Mouse (Mus musculus): Measurements from ENCODE around the gene Unc119b.
"Not testable (repeated sequence)": the region's sequence is repeated elsewhere in the genome, so short reads cannot be mapped to it uniquely, and the experiment has no call there.

Gene Unc119b

DNA sequence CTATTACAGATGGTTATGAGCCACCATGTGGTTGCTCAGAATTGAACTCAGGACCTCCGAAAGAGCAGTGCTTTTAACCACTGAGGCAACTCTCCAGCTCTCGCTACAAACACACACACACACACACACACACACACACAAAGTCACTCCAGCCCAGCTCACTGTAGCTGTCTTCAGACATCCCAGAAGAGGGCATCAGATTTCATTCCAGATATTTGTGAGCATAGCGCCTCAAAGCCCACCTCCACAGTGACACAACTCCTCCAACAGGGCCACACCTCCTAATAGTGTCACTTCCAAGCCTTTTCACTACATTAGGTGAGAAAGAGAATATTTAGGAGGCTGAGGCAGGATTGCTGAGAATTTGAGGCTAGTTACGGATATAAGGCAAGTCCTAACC, 4.3 kb upstream of the Unc119b start:
- no peak for DNase-seq (ENCODE audit: low spot score in 2 of 2)

DNA sequence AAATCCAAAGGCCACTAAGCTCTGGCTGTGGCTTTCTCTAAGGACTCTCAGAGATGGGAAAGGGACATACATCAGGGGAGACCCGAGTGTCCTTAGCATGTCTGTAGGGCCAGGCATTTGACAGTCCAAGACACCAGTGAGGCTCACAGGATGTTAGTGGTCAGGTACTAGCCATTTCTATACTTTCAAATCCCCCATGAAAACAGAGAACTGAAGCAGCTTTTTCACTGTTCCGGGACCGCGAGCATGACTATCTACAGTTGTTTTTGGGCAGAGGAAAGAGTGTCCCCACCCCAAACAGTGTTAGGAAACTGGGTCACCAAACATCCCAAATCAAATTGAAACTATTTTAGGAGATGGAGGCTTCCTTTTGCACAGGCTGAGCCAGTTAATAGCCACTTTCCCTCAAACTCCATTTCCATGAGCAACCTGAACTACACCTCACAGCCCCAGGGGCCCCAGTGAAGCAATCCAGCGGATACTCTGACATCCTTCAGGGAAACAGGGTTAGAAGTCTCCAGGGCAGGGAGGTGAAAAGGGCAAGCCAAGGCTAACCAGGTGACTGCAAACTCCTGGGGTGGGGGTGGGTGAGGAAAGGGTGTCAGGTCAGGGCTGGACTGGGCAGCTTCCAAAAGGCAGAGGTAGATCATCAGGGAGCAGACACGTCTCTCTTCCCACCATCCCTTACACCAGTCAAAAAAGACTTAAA, 1.3 kb downstream of the Unc119b start:
- DNase-seq (ENCODE audit: low spot score in 2 of 2), result no peak

DNA sequence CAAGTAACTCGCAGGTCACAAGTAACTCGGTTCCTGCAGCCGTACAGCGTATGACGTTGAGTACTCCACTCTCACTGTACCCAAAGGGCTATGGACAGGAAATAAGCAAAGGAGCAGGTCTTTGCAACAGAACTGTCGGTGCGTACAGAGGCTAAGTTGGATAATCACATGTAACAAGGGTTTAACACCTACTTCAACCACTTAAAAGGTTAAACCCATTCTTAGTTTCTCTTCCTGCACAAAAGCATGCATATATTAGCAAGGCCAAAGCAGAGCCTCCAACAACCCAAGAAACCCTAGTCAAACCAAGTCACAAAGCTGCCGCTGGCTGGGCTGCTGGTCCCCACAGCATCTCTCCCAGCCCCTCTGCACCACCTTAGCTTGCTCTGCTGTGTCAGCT, 2.3 kb downstream of the Unc119b start:
- DNase-seq (ENCODE audit: low spot score in 2 of 2), result no peak

DNA sequence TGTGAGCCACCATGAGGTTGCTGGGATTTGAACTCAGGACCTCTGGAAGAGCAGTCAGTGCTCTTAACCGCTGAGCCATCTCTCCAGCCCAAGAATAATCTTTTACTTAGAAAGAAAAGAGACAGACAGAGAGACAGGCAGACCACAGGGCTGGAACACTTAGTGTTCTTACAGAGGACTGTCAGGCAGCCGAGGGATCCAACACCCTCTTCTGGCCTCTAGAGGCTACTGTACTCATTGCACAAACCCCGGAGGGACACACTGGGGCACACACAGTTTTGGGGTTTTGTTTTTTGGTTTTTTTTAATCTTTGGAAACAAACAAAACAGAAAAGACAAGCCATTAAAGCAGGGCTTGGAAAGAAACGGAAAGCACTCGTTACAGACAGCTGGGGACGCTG, 5.4 kb downstream of the Unc119b start:
- no peak for DNase-seq (ENCODE audit: low spot score in 2 of 2)

DNA sequence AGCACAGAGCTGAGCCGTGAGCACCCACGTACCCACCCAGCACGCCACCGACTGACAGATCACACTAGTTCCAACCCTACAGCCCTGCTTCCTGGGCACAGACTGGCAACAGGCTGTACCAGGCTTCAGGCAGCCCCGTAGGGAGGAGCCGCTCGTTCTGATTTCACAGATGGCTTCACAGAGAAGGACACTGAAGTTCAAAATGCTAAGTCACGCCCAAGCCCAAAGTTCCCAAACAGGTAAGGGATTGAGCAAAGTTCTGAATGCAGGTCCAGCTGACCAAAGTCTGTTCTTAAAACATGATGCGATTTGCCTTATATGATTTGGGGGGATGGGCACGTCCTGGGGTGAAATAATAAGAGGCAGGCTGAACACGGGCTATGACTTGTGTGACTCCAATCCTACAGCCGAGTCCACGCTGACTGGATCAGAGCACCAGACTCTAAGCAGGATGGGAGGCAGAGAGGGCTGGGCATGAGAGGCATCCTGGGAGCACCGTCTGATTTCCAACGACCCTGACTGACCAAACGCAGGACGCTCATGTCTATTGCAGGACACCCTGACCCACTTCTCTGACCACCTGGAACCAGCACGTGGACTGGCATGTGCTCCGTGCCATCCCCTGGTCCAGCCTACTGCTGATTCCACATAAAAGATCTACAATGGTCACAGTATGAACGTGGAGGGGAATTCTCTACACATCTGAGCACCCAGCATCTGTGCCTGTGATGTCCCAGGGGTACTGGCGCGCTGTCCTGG, 7.2 kb downstream of the Unc119b start:
- DNase-seq (ENCODE audit: low spot score in 2 of 2), result no peak

DNA sequence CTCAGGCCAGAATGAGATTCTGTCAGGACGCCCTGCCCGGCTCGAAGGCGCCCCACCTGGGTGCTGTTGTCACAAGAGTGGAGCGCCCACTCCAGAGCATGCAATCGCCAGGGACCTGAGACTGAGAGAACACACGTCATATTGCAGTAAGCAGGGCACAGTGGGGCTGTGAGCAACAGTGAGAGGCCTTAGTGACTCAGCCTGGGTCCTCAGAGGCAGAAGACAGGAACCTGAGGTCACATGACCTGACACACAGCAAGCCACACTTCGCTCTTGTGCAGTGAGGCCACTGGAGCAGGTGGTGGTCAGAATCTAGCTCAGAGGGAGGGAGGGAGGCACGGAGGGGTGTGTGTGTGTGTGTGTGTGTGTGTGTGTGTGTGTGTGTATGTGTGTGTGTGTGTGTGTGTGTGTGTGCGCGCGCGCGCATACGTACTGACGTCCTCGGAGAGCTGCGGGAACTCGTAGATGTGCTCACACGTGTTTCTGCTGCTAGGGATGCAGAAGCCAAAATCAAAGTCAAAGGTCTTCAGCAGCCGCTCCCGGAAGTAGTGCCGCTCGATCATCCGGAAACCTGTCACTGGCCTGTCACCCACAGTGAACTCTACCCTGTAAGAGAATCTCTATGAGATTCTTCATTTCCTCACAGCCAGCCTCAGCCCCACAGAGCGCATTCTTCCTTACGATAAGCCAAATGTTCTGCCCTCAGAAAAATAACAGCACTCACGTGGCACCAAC, 8.0 kb downstream of the Unc119b start:
- DNase-seq (ENCODE audit: low spot score in 2 of 2), result no peak

DNA sequence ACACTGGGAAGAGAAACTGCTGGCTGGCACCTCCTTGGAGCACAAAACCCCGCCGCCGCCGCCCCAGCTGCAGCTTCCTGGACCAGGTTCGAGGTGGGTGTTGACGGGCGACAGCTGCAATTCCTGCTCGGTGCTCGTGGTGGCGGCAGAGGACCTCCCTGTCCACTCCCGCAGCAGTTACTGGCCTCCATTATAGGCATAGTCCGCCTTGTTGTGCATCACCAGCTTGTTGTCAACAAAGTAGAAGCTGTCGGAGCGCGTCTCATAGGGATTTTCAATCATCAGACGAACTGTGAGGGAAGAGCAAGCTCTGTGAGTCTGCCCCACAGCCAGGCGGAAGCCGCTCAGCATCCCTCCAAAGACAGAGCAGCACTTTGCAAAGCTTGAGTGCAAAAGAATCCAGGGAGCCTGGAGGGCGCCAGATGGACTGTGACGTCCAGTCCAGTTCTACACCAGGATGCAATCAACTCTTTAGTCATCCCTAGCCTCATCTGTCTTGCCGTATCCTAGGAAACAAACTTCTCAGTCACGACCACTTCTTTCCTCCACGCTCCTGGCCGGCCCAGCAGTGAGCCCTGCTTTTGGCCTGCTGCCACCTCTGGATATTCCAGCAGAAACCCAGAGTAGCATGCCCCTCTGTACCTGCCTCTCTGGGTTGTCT, 9.4 kb downstream of the Unc119b start:
- DNase-seq (ENCODE audit: low spot score in 2 of 2), result peak; percentile 87 to 92

DNA sequence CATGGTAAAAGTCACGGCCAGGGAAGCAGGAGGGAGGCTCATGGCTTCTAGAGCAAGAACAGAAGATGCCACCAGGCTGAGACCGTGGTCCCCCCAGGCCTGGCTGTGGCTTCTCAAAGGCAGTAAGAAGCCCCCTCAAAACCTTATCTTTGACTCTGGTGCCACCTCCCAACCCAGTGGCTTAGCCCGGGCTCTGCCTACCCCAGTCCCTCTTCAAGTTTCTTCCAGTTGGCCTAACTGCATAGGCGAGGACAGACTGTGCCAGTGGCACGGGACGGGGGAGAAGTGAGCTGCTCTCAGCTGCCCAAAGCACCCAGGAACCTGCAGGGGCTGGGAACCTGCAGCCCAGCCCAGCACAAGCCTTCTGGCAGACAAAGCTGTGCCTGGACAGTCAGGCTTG, 10.1 kb downstream of the Unc119b start:
- no peak for DNase-seq (ENCODE audit: low spot score in 2 of 2)

DNA sequence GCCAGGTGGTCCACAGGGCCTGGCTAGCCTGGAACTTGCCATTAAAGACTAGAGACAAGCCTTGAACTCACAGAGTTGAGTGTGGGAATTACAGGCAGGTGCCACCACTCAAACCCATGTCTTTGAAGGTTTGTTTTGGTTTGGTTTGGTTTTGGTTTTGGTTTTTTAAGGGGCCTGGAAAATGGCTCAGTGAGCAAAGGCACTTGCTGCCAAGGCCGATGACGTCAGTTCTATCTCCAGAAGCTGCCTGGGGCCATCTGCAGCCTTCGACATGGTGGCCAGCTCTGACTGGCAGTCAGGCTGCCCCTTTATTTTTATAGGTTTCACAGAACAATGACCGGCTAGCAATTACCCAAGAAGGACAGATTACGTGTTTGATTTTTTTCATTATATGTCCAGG, 13.8 kb downstream of the Unc119b start:
- DNase-seq (ENCODE audit: low spot score in 2 of 2), result no peak

DNA sequence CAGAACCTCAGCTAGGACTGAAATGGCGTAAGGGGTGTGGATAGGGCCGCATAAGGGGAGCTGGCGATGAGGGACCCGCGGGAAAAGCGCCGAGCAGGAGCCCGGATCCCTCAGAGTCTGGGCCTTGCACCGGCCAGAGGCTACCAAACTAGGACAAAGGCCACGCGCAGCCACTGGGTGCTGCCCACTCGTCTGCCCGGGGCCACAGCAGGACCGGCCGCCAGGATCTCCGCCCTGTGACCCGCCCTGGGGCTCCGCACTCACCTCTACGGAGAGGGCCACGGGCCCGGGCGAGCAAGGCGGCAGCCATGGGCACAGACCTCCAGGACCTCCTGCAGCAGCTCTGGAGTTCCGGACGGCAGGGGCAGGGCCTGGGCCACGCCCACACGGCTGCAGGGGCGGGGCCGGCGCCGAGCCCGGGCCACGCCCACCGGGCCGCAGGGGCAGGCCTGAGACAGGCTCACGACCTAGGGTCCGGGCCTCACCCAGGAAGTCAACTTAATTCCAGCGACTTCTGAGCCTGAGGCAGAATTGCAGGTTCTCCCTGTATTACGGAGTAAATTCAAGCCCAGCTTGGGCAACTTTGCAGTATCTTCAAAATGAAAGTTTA, 15.7 kb downstream of the Unc119b start, which contains the start of gene Acads:
TSS of gene Acads (minus strand) at position 386 of the 610 bp plus-strand sequence.
- peak; percentile 40 to 44 for DNase-seq (ENCODE audit: low spot score in 2 of 2)

DNA sequence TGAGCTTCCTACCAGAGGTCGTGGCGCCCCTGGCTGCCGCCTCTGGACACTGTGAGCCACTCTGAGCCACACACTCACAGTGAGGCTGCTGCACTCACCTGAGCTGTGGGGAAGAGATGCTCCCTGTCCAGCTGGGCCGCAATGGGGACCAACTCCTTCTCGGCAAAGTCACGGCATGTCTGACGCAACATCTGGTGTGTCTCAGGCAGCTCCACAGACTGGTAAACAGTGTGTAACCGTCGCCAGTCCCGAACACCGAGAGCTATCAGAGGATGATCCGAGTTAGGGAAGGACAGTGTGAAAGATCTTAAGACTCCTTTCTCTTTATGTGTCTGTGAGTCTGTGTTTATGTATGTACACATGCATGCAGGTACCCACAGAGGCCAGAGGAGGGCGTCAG, 17.3 kb downstream of the Unc119b start:
- DNase-seq (ENCODE audit: low spot score in 2 of 2), result no peak

DNA sequence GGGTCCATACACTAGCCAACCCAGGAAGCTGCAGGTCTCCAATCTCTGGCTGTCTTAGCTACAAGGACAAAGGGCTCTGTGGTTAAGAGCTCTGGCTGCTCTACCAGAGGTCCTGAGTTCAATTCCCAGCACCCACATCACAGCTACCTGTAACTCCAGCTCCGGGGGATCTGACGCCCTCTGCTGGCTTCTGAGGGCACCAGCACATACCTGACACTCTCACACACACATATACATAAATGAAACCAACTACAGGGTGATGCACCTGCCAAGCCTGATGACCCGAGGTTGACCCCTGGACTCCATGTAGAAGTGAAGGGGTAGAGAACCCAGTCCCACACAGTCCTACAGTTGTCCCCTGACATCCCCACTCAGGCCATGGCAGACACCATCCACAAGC, 18.3 kb downstream of the Unc119b start:
- DNase-seq (ENCODE audit: low spot score in 2 of 2), result no peak

DNA sequence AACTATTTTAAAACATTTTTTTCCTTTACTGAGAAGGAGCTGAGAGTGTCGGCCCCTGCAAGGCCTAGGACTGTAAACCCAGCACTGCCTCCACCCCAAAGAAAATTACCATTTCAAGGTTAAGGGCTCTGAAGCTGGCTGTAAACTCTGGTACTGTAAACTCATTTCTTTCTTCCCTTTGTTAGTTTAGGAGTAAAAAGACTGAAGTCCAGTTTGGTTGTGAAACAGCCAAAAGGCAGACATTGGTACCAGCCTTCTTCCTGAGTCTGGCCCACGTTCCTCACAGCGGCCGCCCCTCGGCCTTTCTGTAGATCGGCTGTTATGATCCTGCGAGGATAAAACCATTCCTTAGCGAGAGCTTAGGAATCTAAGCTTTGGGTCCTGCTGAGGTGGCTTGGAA, 20.3 kb downstream of the Unc119b start:
- DNase-seq (ENCODE audit: low spot score in 2 of 2), result no peak

DNA sequence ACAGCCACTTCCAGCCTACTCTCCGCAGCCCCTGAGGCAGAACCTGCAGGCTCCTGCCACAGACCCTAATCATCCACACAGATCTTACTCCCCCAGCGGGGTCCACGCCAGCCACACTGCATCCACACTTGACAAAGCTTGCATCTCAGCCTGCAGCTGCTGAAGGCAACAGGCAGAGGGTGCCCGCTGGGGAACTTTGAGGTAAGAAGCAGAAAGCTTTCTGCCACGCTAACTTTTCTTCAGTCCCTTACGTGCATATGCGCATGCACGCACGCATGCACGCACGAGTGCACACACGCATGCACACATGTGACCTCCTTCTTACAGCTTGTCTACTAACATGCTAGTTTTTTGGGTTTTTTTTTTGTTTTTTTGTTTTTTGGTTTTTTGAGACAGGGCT, 21.5 kb downstream of the Unc119b start:
- DNase-seq (ENCODE audit: low spot score in 2 of 2), result no peak

DNA sequence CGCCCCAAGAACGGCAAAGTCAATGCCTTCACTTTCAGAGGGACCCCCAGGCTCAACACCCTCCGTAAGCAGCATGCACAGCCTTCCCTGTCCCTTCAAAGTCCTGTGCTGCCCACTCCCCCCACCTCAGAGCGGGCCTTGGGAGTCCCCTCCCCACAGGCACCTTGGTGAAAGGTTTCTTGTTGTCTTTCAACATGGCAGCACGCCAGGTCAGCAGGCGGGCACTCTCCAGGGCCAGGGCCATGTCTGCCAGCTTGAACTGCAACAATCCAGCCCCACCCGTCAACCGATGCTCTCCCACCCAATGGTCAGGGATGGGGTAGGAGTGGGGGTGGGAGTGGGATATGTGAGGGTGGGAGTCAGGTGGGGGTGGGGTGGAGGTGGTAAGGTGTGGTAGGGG, 23.6 kb downstream of the Unc119b start:
- no peak for DNase-seq (ENCODE audit: low spot score in 2 of 2)

DNA sequence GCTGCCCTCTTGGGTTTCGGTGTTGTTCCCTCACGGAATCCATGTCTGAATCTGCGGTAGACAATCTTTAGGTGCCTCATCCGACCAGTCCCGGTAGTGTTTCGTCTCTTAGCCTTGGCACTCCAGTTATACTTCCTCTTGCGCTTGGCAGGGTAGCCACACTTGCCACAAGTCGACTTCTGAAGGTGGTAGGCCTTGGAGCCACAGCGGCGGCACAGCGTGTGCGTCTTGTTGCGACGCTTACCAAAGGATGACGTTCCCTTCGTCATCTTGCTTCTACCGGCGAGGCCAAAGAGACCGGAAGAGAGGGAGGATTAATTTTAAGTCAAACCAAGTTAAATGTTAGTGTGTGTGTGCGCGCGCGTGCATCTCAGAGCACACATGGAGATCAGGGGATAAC, 31.5 kb downstream of the Unc119b start:
- not testable (repeated sequence) for DNase-seq (ENCODE audit: low spot score in 2 of 2)

DNA sequence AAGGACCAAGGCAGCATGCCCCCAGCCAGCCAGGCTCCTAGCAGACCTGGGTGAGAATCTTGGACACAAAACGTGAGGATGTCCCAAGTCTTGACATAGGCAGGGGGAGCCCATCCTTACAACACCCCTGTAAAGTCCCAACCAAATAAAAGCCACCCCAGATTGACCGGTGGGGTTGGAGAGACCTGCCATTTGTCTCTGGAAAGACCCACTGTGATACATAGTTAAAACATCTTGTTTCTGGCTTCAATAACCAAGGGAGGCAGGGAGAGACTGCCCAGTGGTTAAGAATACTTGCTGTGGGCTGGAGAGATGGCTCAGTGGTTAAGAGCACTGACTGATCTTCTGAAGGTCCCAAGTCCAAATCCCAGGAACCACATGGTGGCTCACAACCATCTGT, 32.5 kb downstream of the Unc119b start:
- no peak for DNase-seq (ENCODE audit: low spot score in 2 of 2)

DNA sequence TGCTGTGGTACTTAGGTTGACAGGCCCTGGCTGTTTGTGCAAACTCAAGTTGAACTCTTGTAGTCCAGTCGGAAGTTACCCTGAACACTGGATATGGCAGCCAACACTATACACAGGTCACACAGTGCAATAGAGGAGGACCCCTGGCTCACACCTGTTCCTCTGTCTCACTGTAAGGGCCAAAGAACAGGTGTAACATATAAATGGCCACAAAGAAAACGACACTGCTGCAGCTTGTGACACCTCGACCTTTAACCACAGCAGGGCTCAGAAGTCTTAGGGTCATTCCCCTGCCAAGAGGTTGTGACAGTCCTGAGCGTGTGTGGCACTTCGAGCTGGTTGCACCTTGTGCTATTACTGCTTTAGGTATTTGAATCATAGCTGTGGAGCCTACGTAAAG, 34.3 kb downstream of the Unc119b start:
- DNase-seq (ENCODE audit: low spot score in 2 of 2), result no peak

DNA sequence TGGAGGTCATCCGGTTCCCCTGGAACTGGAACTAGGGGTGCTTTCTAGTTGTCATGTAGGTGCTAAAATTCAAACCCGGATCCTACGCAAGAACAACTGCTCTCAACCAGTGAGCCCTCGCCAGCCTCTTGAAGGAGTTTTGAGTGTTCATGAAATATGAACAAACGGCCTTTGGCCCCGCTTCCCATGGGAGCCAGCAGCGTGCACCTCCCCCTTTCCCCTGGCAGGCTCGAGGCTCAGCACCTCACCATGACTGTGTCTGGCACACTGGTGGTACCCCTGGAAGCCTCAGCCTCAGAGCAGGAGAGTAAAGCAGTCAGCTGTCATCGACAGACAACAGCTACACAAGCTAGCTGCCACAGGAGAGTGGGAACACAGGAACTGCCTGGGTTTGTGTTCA, 34.8 kb downstream of the Unc119b start:
- DNase-seq (ENCODE audit: low spot score in 2 of 2), result no peak

DNA sequence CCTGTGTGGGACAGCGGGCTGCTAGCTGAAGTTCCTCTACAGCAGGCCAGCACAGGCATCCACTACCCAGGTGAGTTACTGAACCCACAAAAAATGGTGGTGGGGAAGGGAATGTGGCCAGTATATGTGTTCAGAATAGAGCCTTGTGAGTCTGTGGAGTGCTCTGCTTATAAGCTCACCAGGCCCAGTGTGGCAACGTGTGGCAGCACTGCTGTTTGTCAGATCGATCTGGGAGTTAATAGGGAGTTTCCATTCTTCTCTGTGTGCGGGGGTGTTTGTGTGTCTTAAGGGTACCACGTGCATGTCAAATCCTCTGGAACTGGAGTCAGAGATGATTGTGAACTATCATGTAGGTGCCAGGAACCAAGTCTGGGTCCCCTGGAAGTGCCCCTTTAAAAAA, 35.2 kb downstream of the Unc119b start:
- DNase-seq (ENCODE audit: low spot score in 2 of 2), result no peak

DNA sequence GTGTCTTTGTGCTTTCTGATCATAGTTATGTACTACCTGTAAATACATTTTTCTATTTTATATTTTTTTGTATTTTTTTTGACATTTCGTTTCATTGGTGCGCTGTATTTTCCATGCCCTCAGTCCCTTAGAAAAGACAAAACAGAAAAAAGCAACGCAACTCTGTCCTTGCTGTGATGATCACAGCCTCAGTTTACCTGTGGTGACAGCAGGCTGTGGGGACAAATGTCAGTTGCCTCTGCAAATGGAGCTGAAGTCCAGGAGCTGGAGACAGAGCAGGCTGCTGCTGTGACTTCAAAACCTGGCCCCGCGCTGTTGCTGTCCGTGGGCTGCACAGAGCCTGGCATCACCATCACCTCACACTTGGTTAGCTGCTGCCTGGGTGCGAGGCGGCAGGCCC, 36.6 kb downstream of the Unc119b start, which contains the start of gene Gm10401:
TSS of gene Gm10401 (minus strand) at position 101 of the 400 bp plus-strand sequence.
- DNase-seq (ENCODE audit: low spot score in 2 of 2), result no peak

DNA sequence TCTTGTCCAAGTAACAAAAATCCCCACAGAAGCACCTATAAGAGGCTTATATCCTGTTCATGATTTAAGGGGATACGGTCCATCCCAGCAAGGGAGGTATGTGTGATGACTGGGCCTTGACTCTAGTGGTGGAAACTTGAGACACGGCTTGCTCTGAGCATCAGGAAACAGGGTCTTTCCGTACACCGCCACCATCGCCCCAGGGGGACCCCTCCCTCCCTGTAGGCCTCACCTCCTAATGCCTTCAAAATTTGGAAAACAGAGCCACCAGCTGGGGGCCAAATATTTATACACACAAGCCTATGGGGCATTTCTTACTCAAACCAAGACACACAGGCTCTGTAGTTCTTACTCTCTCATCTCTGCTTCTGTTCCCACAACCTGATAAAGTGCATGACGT, 43.0 kb downstream of the Unc119b start:
- DNase-seq (ENCODE audit: low spot score in 2 of 2), result no peak
